Mouse (Mus musculus): ENCODE data around the gene Psmg4. TPM values are rescaled to one million over a fixed set of nuclear protein-coding genes. Genes with fewer than 3 reads are reported as not detected.
A peak's percentile ranks its signal among the peaks of the same experiment; 100 is the strongest.

Gene Psmg4
- total and polyA plus RNA-seq, 3 experiments = 121 to 161 TPM; not detected in 1

- Histone ChIP-seq H3K27me3 (ENCODE audit: control insufficient read depth in 1 of 2, insufficient read depth in 2 of 2, low read length in 2 of 2) (no peaks in the 10 kb centered on the region; a peak in 1 of 4 replicates), H3K9ac (ENCODE audit: control insufficient read depth, low read depth, low read length, poor library complexity, severe bottlenecking) (no peak overlapping the region), H3K36me3 (ENCODE audit: control insufficient read depth in 1 of 2, insufficient read depth in 2 of 2, low read length in 2 of 2) (peaks cover 0 to 3% of the 10 kb centered on the region in 2 experiments; a peak in 1 of 4 replicates), H3K27ac (ENCODE audit: control insufficient read depth, low read depth, low read length) (no peak overlapping the region), H3K4me1 (ENCODE audit: control insufficient read depth in 1 of 2, insufficient read depth in 2 of 2, low read length in 2 of 2) (peaks cover 2 to 4% of the 10 kb centered on the region in 2 experiments; a peak in 2 of 4 replicates), H3K4me3 (ENCODE audit: control insufficient read depth in 1 of 2, insufficient read depth in 1 of 2, low read depth in 2 of 2, low read length in 2 of 2) (no peak overlapping the region), H3K9me3 (replicated peaks; ENCODE audit: insufficient read depth, low read length) (no peaks in the 10 kb centered on the region), H3K79me2 (ENCODE audit: control insufficient read depth, insufficient read depth, low read length, poor library complexity) (no peaks in the 10 kb centered on the region)
- DNase-seq (ENCODE audit: low read depth, low spot score) = no peak
- no peak for TF ChIP-seq BHLHE40 (IDR thresholded peaks at IDR 0.05; ENCODE audit: borderline replicate concordance, low read depth, low read length)
- no peak for TF ChIP-seq CTCF (IDR thresholded peaks at IDR 0.05 in 2 of 3, conservative IDR thresholded peaks at IDR 0.05 in 1 of 3; ENCODE audit: control insufficient read depth in 1 of 3, insufficient read depth in 1 of 3, low read depth in 2 of 3, low read length in 3 of 3, poor library complexity in 1 of 3, severe bottlenecking in 1 of 3)
Measured at GRCm38 (mm10) chr13:34152695-34153094, 10.1 kb upstream of the Psmg4 start.

- peaks cover 0 to 3% of the 10 kb centered on the region in 2 experiments; a peak in 1 of 4 replicates for H3K36me3 ChIP-seq (ENCODE audit: control insufficient read depth in 1 of 2, insufficient read depth in 2 of 2, low read length in 2 of 2)
- no peaks in the 10 kb centered on the region; a peak in 1 of 4 replicates for H3K27me3 ChIP-seq (ENCODE audit: control insufficient read depth in 1 of 2, insufficient read depth in 2 of 2, low read length in 2 of 2)
- H3K27ac ChIP-seq (ENCODE audit: control insufficient read depth, low read depth, low read length) = no peak overlapping the region
- no peak overlapping the region for H3K4me3 ChIP-seq (ENCODE audit: control insufficient read depth in 1 of 2, insufficient read depth in 1 of 2, low read depth in 2 of 2, low read length in 2 of 2)
- no peak for DNase-seq (ENCODE audit: low read depth, low spot score)
- no peaks in the 10 kb centered on the region for H3K9me3 ChIP-seq (replicated peaks; ENCODE audit: insufficient read depth, low read length)
- no peaks in the 10 kb centered on the region for H3K79me2 ChIP-seq (ENCODE audit: control insufficient read depth, insufficient read depth, low read length, poor library complexity)
- no peak overlapping the region for H3K9ac ChIP-seq (ENCODE audit: control insufficient read depth, low read depth, low read length, poor library complexity, severe bottlenecking)
- no peak for TF ChIP-seq MAFK (IDR thresholded peaks at IDR 0.05; ENCODE audit: borderline replicate concordance, low read depth, low read length)
- no peak for TF ChIP-seq MYC (IDR thresholded peaks at IDR 0.05; ENCODE audit: low read depth, low read length)
- peaks cover 2 to 4% of the 10 kb centered on the region in 2 experiments; a peak in 2 of 4 replicates for H3K4me1 ChIP-seq (ENCODE audit: control insufficient read depth in 1 of 2, insufficient read depth in 2 of 2, low read length in 2 of 2)
Measured at GRCm38 (mm10) chr13:34153254-34154011, 9.3 kb upstream of the Psmg4 start.

GRCm38 (mm10) chr13:34154217-34154930, 8.4 kb upstream of the Psmg4 start:
- peak overlapping the region; percentile 52 to 54 for H3K4me3 ChIP-seq (ENCODE audit: control insufficient read depth in 1 of 2, insufficient read depth in 1 of 2, low read depth in 2 of 2, low read length in 2 of 2)
- no peaks in the 10 kb centered on the region for H3K79me2 ChIP-seq (ENCODE audit: control insufficient read depth, insufficient read depth, low read length, poor library complexity)
- H3K4me1 ChIP-seq (ENCODE audit: control insufficient read depth in 1 of 2, insufficient read depth in 2 of 2, low read length in 2 of 2) = peaks cover 2 to 4% of the 10 kb centered on the region in 2 experiments; a peak in 2 of 4 replicates
- TF ChIP-seq CHD1 (IDR thresholded peaks at IDR 0.05; ENCODE audit: low read depth, low read length) = no peak
- 0 out of 2 replicates have a peak, but pooled peaks have one; percentile 24 for TF ChIP-seq MYC (IDR thresholded peaks at IDR 0.05; ENCODE audit: low read depth, low read length)
- no peak for TF ChIP-seq POLR2AphosphoS5 (IDR thresholded peaks at IDR 0.05; ENCODE audit: borderline replicate concordance, low read depth, low read length)
- TF ChIP-seq USF1 (IDR thresholded peaks at IDR 0.05; ENCODE audit: low read depth, low read length) = peak; percentile 42; the same call in 1 of the 2 replicates
- TF ChIP-seq SMC3 (IDR thresholded peaks at IDR 0.05; ENCODE audit: low read depth, low read length) = peak; percentile 95
- TF ChIP-seq ETS1 (IDR thresholded peaks at IDR 0.05; ENCODE audit: low read depth, low read length) = 0 out of 2 replicates have a peak, but pooled peaks have one; percentile 17
- TF ChIP-seq SIN3A (IDR thresholded peaks at IDR 0.05; ENCODE audit: low read length) = peak; percentile 47
- TF ChIP-seq RAD21 (IDR thresholded peaks at IDR 0.05; ENCODE audit: low read depth, low read length) = peak; percentile 87
- peak; percentile 90 for TF ChIP-seq ZC3H11A (IDR thresholded peaks at IDR 0.05; ENCODE audit: low read depth, low read length)
- peak; percentile 60 to 86 (median 85) for TF ChIP-seq CTCF (IDR thresholded peaks at IDR 0.05 in 2 of 3, conservative IDR thresholded peaks at IDR 0.05 in 1 of 3; ENCODE audit: control insufficient read depth in 1 of 3, insufficient read depth in 1 of 3, low read depth in 2 of 3, low read length in 3 of 3, poor library complexity in 1 of 3, severe bottlenecking in 1 of 3)
- TF ChIP-seq TBP (IDR thresholded peaks at IDR 0.05; ENCODE audit: low read depth, low read length) = no peak
- peak; percentile 88 for DNase-seq (ENCODE audit: low read depth, low spot score)
- peaks cover 0 to 3% of the 10 kb centered on the region in 2 experiments; a peak in 1 of 4 replicates for H3K36me3 ChIP-seq (ENCODE audit: control insufficient read depth in 1 of 2, insufficient read depth in 2 of 2, low read length in 2 of 2)
- no peaks in the 10 kb centered on the region for H3K9me3 ChIP-seq (replicated peaks; ENCODE audit: insufficient read depth, low read length)
- peak overlapping the region; percentile 62 for H3K9ac ChIP-seq (ENCODE audit: control insufficient read depth, low read depth, low read length, poor library complexity, severe bottlenecking)
- H3K27ac ChIP-seq (ENCODE audit: control insufficient read depth, low read depth, low read length) = 0 out of 2 replicates have a peak overlapping the region, but pooled peaks have one; percentile 21
- H3K27me3 ChIP-seq (ENCODE audit: control insufficient read depth in 1 of 2, insufficient read depth in 2 of 2, low read length in 2 of 2) = no peaks in the 10 kb centered on the region; a peak in 1 of 4 replicates

All from MEL (cell line).